ENCODE assay signal across 8 mouse cellular contexts in genomic region chr4:120814171-120814570, GRCm38 (mm10). TPM values are rescaled to one million over a fixed set of nuclear protein-coding genes. Genes with fewer than 3 reads are reported as not detected.
DNase-seq lines count a peak whose midpoint lies in the region; ATAC-seq and TF ChIP-seq lines count a peak whose summit lies in the region.

No protein-coding gene starts in this region.

- TF ChIP-seq POLR2A in thymus, adult 2 months (IDR thresholded peaks at IDR 0.05; ENCODE audit: control insufficient read depth, extremely low read depth, insufficient read depth, low read length, poor library complexity): no peak

- no peaks in the 10 kb centered on the region for H3K9me3 ChIP-seq in E14TG2a.4 (ENCODE audit: low read length)
- H3K9me3 ChIP-seq in forebrain, postnatal 0 days (ENCODE audit: low read length): no peaks in the 10 kb centered on the region

- DNase-seq in ZHBTc4 (ENCODE audit: low read depth, low spot score): peak; percentile 44
- no peak for DNase-seq in forebrain, postnatal 0 days
- peak; percentile 92 for DNase-seq in kidney, adult 9 months
- peak; percentile 7 for DNase-seq in lung, postnatal 10 days
- DNase-seq in right cerebral cortex, adult 2 months (ENCODE audit: low spot score in 2 of 2): no peak
- DNase-seq in thymus, adult 2 months: no peak
- no peak for DNase-seq in gastrocnemius, postnatal 25 days

- H3K27me3 ChIP-seq in E14TG2a.4 (ENCODE audit: insufficient read depth, low read length): no peaks in the 10 kb centered on the region
- no peaks in the 10 kb centered on the region for H3K27me3 ChIP-seq in forebrain, postnatal 0 days (ENCODE audit: insufficient read depth, low read length)
- no peaks in the 10 kb centered on the region for H3K27me3 ChIP-seq in thymus, adult 2 months (ENCODE audit: control insufficient read depth, insufficient read depth, low read length)

- no peak for TF ChIP-seq CTCF in E14TG2a.4 (conservative IDR thresholded peaks at IDR 0.05; ENCODE audit: low read length)
- no peak for TF ChIP-seq CTCF in forebrain, postnatal 0 days (IDR thresholded peaks at IDR 0.05; ENCODE audit: low read depth)
- TF ChIP-seq CTCF in thymus, adult 2 months (IDR thresholded peaks at IDR 0.05; ENCODE audit: borderline replicate concordance, control insufficient read depth, extremely low read depth, insufficient read depth, low read length, poor library complexity): no peak

- WGBS in forebrain, postnatal 0 days: 35% methylated on average over 4 of the region's 4 CpGs
- 68% methylated on average over 4 of the region's 4 CpGs for WGBS in thymus, adult 2 months

- H3K4me2 ChIP-seq in forebrain, postnatal 0 days (ENCODE audit: low read depth): peak overlapping the region; percentile 48

- peaks cover 76% of the 10 kb centered on the region for H3K4me1 ChIP-seq in E14TG2a.4 (replicated peaks; ENCODE audit: low read depth, low read length)
- H3K4me1 ChIP-seq in forebrain, postnatal 0 days (ENCODE audit: insufficient read depth): peaks cover 10% of the 10 kb centered on the region
- peaks cover 3% of the 10 kb centered on the region for H3K4me1 ChIP-seq in thymus, adult 2 months (replicated peaks; ENCODE audit: control insufficient read depth, insufficient read depth, low read length)

- ATAC-seq in forebrain, postnatal 0 days: no peak

- no peaks in the 10 kb centered on the region for H3K36me3 ChIP-seq in E14TG2a.4 (ENCODE audit: insufficient read depth, low read length)
- no peaks in the 10 kb centered on the region for H3K36me3 ChIP-seq in forebrain, postnatal 0 days (ENCODE audit: insufficient read depth)
- H3K36me3 ChIP-seq in thymus, adult 2 months (ENCODE audit: control insufficient read depth, insufficient read depth, low read length): no peaks in the 10 kb centered on the region

- H3K27ac ChIP-seq in forebrain, postnatal 0 days (ENCODE audit: low read depth, low read length): no peak overlapping the region
- no peak overlapping the region for H3K27ac ChIP-seq in thymus, adult 2 months (ENCODE audit: control insufficient read depth, insufficient read depth, low read length)

- H3K4me3 ChIP-seq in E14TG2a.4 (replicated peaks; ENCODE audit: low read length): peak overlapping the region; percentile 73; the same call in 1 of the 2 replicates
- H3K4me3 ChIP-seq in forebrain, postnatal 0 days (ENCODE audit: low read depth, low read length): peak overlapping the region; percentile 37
- H3K4me3 ChIP-seq in thymus, adult 2 months (ENCODE audit: control insufficient read depth, insufficient read depth, low read length): no peak overlapping the region

- peak overlapping the region; percentile 34 for H3K9ac ChIP-seq in forebrain, postnatal 0 days

RNA-seq across cellular contexts. Expression of gene Nfyc, which starts 17.2 kb away (rescaled TPM):
- 72.7 and 78.2 TPM in 2 replicates for total RNA-seq in forebrain, postnatal 0 days (2014; rRNA removed)
- polyA plus RNA-seq in forebrain, postnatal 0 days (2015; fragmentation: Nextera tagmentation; extraction: Ambion mirVana): 74.6 and 81.4 TPM in 2 replicates
- 317 and 354 TPM in 2 replicates for polyA plus RNA-seq in thymus, adult 2 months (2012; rRNA removed)
- 10 to 100 TPM; 39.3 to 43.5 TPM for total RNA-seq in gastrocnemius, postnatal 25 days (2021)

RNA-seq across cellular contexts. Expression of gene Rims3, which starts 40.4 kb away (rescaled TPM):
- total RNA-seq in forebrain, postnatal 0 days (2014; rRNA removed): 68.2 and 86.1 TPM in 2 replicates
- 14.7 and 21.7 TPM in 2 replicates for polyA plus RNA-seq in forebrain, postnatal 0 days (2015; fragmentation: Nextera tagmentation; extraction: Ambion mirVana)
- polyA plus RNA-seq in thymus, adult 2 months (2012; rRNA removed): 3.7 and 4.1 TPM in 2 replicates
- total RNA-seq in gastrocnemius, postnatal 25 days (2021): under 1 TPM in 1 of 2 experiments, not detected in 1; 0.03 TPM

Comparison
In these comparisons a context has a peak if more than half of its experiments do, and no peak if none do; other contexts are left out.
1. DNase-seq: peak in ZHBTc4 (single experiment), kidney, adult 9 months (single experiment) and lung, postnatal 10 days (single experiment); none in forebrain, postnatal 0 days (single experiment), right cerebral cortex, adult 2 months (0 of 2), thymus, adult 2 months (single experiment) and gastrocnemius, postnatal 25 days (single experiment).
2. RNA of gene Rims3, which starts 40.4 kb away (total RNA-seq): 68.2 to 86.1 TPM in forebrain, postnatal 0 days; 0.03 TPM in gastrocnemius, postnatal 25 days; every median in the first group is over 10 times any median in the second.